In genomic region chr5:24674238-24674637, GRCm38 (mm10) we compare ENCODE assay signal across 8 mouse cellular contexts. TPM values are rescaled to one million over a fixed set of nuclear protein-coding genes. Genes with fewer than 3 reads are reported as not detected.
DNase-seq lines count a peak whose midpoint lies in the region; ATAC-seq and TF ChIP-seq lines count a peak whose summit lies in the region.

No protein-coding gene starts in this region.

- 24% methylated on average over 4 of the region's 4 CpGs for WGBS in heart, embryonic 15.5 days
- WGBS in thymus, adult 2 months: 22% methylated on average over 4 of the region's 4 CpGs

- peak; percentile 47; the same call in 1 of the 2 replicates for TF ChIP-seq CTCF in embryonic fibroblast, embryonic 13.5 days (IDR thresholded peaks at IDR 0.05; ENCODE audit: borderline replicate concordance, insufficient read depth, low read length)
- TF ChIP-seq CTCF in thymus, adult 2 months (IDR thresholded peaks at IDR 0.05; ENCODE audit: borderline replicate concordance, control insufficient read depth, extremely low read depth, insufficient read depth, low read length, poor library complexity): no peak

- H3K27me3 ChIP-seq in heart, embryonic 15.5 days: 0 out of 2 replicates have a peak, but pooled peaks cover 3% of the 10 kb centered on the region
- no peaks in the 10 kb centered on the region for H3K27me3 ChIP-seq in thymus, adult 2 months (ENCODE audit: control insufficient read depth, insufficient read depth, low read length)

- H3K9me3 ChIP-seq in heart, embryonic 15.5 days (replicated peaks): no peaks in the 10 kb centered on the region

- no peak overlapping the region for H3K9ac ChIP-seq in heart, embryonic 15.5 days

- H3K36me3 ChIP-seq in heart, embryonic 15.5 days: no peaks in the 10 kb centered on the region
- H3K36me3 ChIP-seq in thymus, adult 2 months (ENCODE audit: control insufficient read depth, insufficient read depth, low read length): no peaks in the 10 kb centered on the region

- H3K4me1 ChIP-seq in embryonic fibroblast, embryonic 13.5 days (ENCODE audit: control insufficient read depth, insufficient read depth, low read length): no peaks in the 10 kb centered on the region
- no peaks in the 10 kb centered on the region for H3K4me1 ChIP-seq in heart, embryonic 15.5 days (replicated peaks)
- H3K4me1 ChIP-seq in thymus, adult 2 months (replicated peaks; ENCODE audit: control insufficient read depth, insufficient read depth, low read length): no peaks in the 10 kb centered on the region

- TF ChIP-seq POLR2A in embryonic fibroblast, embryonic 13.5 days (IDR thresholded peaks at IDR 0.05; ENCODE audit: low read depth, low read length): no peak
- no peak for TF ChIP-seq POLR2A in thymus, adult 2 months (IDR thresholded peaks at IDR 0.05; ENCODE audit: control insufficient read depth, extremely low read depth, insufficient read depth, low read length, poor library complexity)

- no peak overlapping the region for H3K27ac ChIP-seq in embryonic fibroblast, embryonic 13.5 days (ENCODE audit: insufficient read depth, low read length)
- no peak overlapping the region for H3K27ac ChIP-seq in heart, embryonic 15.5 days
- H3K27ac ChIP-seq in thymus, adult 2 months (ENCODE audit: control insufficient read depth, insufficient read depth, low read length): no peak overlapping the region

- H3K4me3 ChIP-seq in embryonic fibroblast, embryonic 13.5 days (ENCODE audit: insufficient read depth, low read length): no peak overlapping the region
- H3K4me3 ChIP-seq in heart, embryonic 15.5 days: no peak overlapping the region
- no peak overlapping the region for H3K4me3 ChIP-seq in thymus, adult 2 months (ENCODE audit: control insufficient read depth, insufficient read depth, low read length)

- peak; percentile 26 to 68 for DNase-seq in adrenal gland, postnatal 4 days (ENCODE audit: low spot score in 2 of 2)
- peak; percentile 72 to 89 for DNase-seq in kidney, postnatal 25 days
- peak; percentile 76 to 82 for DNase-seq in lung, adult 18-20 months
- peak; percentile 87 for DNase-seq in thymus, adult 2 months

- no peak overlapping the region for H3K4me2 ChIP-seq in heart, embryonic 15.5 days

- ATAC-seq in CD4-positive, CD25-positive, alpha-beta regulatory T cell, adult 4 months: peak; percentile 98
- ATAC-seq in heart, embryonic 15.5 days (replicated peaks; ENCODE audit: insufficient number of reproducible peaks, insufficient read depth, low FRiP score, low read depth): 0 out of 2 replicates have a peak, but pooled peaks have one; percentile 31
- peak; percentile 95 for ATAC-seq in neutrophil, adult 5-6 weeks (ENCODE audit: extremely low read depth, insufficient number of reproducible peaks, low FRiP score, poor library complexity, severe bottlenecking)

RNA-seq across cellular contexts. Expression of gene Nub1, which starts 11.1 kb away (rescaled TPM):
- polyA plus RNA-seq in CD4-positive, CD25-positive, alpha-beta regulatory T cell, adult 4 months (2017; shearing (Covaris generic)): 100 to 1,000 TPM in 1 of 2 experiments, 10 to 100 TPM in 1; 83.4 to 107 TPM
- 10 to 100 TPM; 59.7 to 61.7 TPM for total RNA-seq in adrenal gland, postnatal 4 days (2021)
- 42.9 and 49.5 TPM in 2 replicates for polyA plus RNA-seq in embryonic fibroblast, embryonic 13.5 days (2011; ENCODE audit: insufficient read length, low read depth, missing spikeins)
- 21.6 and 28.2 TPM in 2 replicates for polyA plus RNA-seq in heart, embryonic 15.5 days (2015; fragmentation: Nextera tagmentation; extraction: Ambion mirVana)
- total RNA-seq in neutrophil, adult 5-6 weeks (2017): 95.3 and 96.3 TPM in 2 replicates
- 70.5 and 75.4 TPM in 2 replicates for polyA plus RNA-seq in thymus, adult 2 months (2012; rRNA removed)

RNA-seq across cellular contexts. Expression of gene Smarcd3, which starts 50.0 kb away (rescaled TPM):
- under 1 TPM; 0.48 to 0.61 TPM for polyA plus RNA-seq in CD4-positive, CD25-positive, alpha-beta regulatory T cell, adult 4 months (2017; shearing (Covaris generic))
- 10 to 100 TPM; 27.9 to 30.6 TPM for total RNA-seq in adrenal gland, postnatal 4 days (2021)
- polyA plus RNA-seq in embryonic fibroblast, embryonic 13.5 days (2011; ENCODE audit: insufficient read length, low read depth, missing spikeins): 22.9 and 27.8 TPM in 2 replicates
- polyA plus RNA-seq in heart, embryonic 15.5 days (2015; fragmentation: Nextera tagmentation; extraction: Ambion mirVana): 50.9 and 57.2 TPM in 2 replicates
- total RNA-seq in neutrophil, adult 5-6 weeks (2017): 0.25 and 1.0 TPM in 2 replicates
- polyA plus RNA-seq in thymus, adult 2 months (2012; rRNA removed): 3.7 and 6.1 TPM in 2 replicates

RNA-seq across cellular contexts. Expression of gene Wdr86, which starts 56.3 kb away (rescaled TPM):
- under 1 TPM; 0.39 to 0.91 TPM for polyA plus RNA-seq in CD4-positive, CD25-positive, alpha-beta regulatory T cell, adult 4 months (2017; shearing (Covaris generic))
- total RNA-seq in adrenal gland, postnatal 4 days (2021): 1 to 10 TPM; 6.2 to 9.6 TPM
- polyA plus RNA-seq in embryonic fibroblast, embryonic 13.5 days (2011; ENCODE audit: insufficient read length, low read depth, missing spikeins): 1.1 TPM in 1 of 2 replicates, not detected in the other
- 4.6 and 8.1 TPM in 2 replicates for polyA plus RNA-seq in heart, embryonic 15.5 days (2015; fragmentation: Nextera tagmentation; extraction: Ambion mirVana)
- total RNA-seq in neutrophil, adult 5-6 weeks (2017): 0.12 TPM in 1 of 2 replicates, not detected in the other
- polyA plus RNA-seq in thymus, adult 2 months (2012; rRNA removed): 5.7 and 6.8 TPM in 2 replicates

Comparison
In these comparisons a context has a peak if more than half of its experiments do, and no peak if none do; other contexts are left out.
1. ATAC-seq: peak in every context shown above with its lines; median percentile 98 in CD4-positive, CD25-positive, alpha-beta regulatory T cell, adult 4 months; 95 in neutrophil, adult 5-6 weeks; 31 in heart, embryonic 15.5 days.